Mouse (Mus musculus) thymus, postnatal 36 days (tissue): ENCODE data around the gene Kmt2a.
A peak's percentile ranks its signal among the peaks of the same experiment; 100 is the strongest.
"Not testable (repeated sequence)": the region's sequence is repeated elsewhere in the genome, so short reads cannot be mapped to it uniquely, and the experiment has no call there.

Experiments used
- DNase-seq, 2 experiments: peaks; one replicate each; pipeline ENCODE4 v3.0.0; 2022; ENCODE audit warnings: mixed read lengths in 2 of 2

The Kmt2a gene

DNA sequence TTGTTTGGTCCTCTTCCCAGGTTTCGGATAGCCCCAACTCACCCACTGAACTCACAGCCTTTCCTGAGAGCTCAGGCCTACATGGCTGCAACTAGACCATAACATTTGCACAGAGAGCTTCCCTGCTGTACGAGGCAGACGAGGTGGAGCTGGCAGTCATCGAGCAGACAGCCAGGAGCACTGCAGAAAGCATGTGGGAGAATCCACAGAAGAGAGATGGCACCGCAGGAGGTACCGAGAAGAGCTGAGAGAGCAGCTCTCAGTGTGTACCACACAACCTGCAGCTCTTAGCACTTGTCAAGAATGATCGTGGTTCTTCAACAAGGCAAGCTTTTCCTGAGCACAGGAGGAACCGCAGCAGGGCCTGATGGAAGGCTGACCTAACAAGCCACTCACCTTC lies 66.9 kb downstream of the Kmt2a start:
- no peak for DNase-seq

DNA sequence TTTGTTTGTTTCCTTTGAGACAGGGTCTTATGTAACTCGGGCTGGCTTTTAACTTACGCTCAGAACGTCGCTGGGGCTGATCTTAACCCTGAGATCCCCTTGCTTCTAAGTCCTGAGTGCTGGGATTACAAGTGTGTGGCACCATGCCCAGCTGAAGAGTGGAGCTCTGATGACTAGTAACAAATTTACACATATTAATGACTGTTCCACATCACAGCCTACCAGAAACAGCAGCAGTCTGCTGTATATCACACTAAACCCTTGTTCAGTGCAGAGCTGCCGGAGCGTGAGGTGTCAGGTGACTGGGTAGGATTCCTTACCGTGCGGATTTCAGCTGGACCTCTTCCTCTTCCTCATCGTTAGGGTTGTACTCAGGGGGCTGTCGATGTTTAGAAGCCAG lies 70.8 kb downstream of the Kmt2a start:
- DNase-seq = no peak

DNA sequence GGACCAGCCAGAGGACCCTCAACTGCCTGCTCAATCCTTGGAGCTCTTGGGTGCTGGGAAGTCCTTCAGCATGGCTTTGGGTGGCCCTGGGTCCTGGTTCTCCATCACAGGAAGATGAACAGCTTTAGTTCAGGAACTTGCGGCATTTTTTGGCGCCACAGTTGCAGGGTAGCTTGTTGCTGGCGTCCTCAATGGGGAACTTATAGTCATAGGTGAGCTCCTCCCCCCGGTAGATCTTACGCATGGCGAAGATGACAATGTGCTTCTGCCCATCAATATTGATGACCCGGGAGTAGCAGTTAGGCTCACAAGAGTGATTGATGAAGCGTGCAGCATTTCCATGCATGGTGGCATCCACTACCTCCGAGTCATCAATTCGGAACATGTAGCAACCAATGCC lies 73.3 kb downstream of the Kmt2a start:
- DNase-seq = no peak

DNA sequence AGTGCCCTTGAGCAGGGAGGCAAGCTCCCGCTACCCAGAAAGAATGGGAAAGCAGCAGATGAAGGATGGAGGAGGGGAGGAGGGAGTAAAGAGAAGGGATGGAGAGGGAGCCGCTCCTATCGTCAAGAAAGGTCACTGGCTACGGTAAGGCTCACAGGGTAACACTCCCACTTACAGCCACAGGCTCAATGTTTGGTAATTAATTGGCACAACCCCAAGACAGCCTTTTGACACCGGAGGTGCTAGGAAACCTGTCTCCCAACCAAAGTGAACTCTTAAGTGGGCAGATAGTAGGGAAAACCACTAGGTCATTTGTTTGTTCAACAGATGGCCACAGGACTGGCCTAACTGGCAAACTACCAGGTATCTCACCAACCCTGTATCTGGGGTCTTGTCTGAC lies 74.0 kb downstream of the Kmt2a start:
- DNase-seq = no peak

DNA sequence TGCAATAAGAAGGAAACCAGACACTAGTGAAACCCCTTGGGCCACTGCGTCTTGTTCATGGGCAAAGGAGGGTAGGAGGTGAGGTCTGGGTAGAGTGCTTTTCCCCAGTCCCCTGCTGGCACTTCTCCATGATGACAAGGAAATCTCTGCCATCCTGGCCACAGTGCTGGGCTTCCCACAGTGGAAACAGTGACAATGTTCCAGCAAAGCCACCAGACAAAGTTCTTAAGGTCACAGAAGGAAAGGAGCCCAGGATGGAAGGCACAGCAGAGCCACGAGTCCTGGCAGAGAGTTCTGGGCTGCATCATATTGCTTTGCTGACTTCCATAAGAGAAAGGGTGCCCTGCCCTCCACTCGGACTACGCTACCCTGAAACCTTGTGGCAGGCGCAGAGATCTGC lies 75.6 kb downstream of the Kmt2a start:
- no peak for DNase-seq

DNA sequence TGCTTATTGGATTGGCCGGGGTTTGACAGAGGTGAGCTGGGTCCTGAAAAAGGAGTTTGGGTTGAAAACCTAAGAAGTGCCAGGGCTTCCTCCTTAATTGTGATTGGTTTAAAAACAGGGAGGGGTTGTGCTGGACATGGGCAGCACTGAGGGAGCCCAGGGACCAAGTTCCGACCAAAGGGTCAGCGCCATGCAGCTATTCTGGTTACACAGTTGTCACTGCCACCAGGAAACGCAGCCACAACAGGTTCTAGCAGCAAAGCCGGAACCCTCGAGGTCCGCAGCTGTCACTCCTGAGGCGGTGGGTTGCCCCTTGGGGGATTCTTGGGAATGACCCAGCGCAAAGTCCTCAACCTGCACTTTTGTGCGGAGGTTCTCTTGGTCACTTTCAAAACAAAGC lies 76.4 kb downstream of the Kmt2a start:
- no peak for DNase-seq

DNA sequence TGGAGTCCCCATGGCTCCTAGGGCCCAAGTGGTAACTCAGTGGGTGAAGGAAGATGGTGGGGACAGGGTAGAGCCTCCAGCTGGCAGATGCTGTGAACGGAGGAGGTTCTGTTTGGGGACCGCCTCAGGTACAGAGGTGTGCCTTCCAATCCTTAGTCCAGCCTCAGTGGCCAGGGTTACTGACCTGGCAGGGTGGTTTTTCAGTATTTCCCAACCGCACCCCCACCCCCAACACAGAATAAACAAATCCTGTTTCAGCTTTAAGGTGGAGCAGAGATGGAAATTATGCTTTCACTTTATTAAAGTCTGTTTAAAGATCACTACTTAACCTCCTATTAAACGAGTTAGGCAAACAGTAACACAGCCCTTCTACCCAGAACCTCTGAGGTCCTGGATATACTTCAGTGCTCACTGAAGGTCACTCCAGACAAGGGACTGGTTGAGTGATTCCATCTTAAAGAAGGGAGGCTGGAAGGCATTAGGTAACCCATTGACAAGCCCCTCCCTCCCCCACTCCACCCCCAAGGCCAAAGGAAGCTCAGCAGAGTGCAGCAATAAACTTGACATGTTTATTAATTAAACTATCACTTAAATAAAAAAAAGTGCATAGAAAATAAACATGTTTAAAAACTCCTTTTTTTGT lies 78.2 kb downstream of the Kmt2a start, which contains the start of gene Ttc36:
Ttc36 (minus strand) TSS at position 265 of the 643 bp plus-strand sequence.
- no peak for DNase-seq

DNA sequence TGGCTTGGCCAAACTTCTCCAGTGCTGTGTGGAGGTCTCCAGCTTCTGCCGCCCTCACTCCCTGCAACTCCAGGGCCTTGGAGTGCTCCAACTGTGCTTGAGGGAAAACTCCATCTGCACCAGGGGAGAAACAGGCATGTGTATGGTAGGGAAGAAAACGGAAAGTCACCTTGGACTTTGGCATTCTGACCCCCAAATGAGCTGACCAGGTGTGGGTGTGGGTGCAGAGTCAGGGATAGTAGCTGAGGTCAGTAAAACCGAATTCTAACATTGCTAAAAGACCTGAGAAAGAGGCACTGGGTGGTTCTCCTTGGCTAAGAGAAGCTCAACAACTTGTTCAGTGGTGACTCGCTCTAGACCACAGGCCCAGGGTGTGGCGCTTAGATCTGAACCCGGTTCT lies 79.4 kb downstream of the Kmt2a start:
- no peak for DNase-seq

DNA sequence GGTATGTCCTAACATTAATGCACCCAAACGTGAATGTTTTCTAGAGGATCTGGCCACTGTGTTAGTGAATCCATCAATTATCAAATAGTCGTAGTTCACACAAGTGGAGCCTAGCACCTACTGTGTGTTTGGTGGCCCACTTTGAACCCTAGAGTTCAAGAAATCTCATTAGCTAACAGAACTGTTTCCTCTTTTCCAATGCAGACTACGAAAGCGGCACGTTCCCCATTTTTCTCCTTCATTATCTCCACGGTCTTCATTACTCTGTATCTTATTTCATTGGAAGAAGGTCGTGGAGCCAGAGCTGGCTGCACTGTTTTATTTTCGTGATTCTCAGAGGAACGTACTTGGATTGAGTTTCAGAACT lies 81.2 kb downstream of the Kmt2a start:
- DNase-seq = no peak

DNA sequence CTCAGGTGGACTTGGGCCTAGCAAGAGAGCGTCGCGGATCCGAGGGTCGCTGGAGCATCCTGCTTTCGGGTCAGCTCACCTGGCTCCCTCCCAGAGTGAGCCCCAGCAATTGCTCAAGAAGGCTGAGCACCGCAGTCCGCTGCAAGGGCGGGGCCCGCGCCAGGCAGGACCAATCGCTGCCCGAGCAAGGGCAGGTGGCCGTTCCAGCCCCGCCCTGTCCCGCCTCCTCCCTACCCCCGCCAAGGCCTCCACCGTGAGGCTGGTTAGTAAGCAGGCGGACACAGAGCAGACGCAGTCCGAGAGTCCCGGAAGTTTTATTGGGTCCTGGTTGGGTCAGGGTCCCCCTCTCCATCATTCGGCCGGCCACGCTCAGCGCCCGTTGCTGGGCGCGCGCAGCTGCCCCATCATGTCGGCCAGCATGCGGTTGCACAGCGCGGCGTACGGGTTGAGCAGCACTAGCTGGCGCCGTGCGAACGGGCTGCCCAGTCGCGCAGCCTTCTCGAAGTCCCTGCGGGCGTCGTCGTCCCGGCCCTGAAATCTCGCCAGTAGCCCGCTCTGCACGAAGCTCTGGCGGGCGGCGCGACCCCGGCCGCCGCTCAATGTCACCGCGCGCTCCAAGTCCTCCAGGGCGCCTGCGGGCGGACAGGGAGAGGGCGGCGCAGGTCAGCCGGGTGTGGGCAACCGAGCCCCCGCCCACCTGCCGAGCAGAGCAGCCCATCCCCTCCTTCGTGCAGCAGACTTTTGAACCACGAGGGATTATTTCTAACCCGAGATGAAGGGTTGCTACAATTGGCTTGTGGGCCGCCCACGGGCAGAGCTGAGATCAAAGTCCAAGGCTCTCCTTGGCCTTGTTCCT lies 81.8 kb downstream of the Kmt2a start, which contains the start of gene Tmem25:
Tmem25 (minus strand) TSS at position 206 of the 856 bp plus-strand sequence.
- peak; percentile 66 to 74 for DNase-seq

DNA sequence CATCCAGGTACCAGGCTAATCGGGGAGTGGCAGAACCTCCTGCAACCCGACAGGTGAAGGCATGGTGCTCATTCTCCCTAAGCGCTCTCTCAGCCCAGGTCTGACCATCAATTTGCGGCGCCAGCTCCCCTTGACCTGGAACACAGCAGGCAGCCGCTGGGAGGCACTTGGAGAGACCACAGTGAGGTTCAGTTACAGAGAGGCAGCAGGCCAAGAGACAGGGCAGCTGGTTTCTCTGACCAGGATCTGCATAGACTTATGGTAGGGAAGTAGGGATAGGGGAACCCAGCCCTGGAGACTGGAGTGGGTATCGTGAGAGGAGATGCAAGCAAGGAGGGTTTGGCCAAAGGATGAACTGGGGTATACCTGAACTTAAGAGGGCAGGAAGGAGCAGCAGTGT lies 82.8 kb downstream of the Kmt2a start:
- no peak for DNase-seq

DNA sequence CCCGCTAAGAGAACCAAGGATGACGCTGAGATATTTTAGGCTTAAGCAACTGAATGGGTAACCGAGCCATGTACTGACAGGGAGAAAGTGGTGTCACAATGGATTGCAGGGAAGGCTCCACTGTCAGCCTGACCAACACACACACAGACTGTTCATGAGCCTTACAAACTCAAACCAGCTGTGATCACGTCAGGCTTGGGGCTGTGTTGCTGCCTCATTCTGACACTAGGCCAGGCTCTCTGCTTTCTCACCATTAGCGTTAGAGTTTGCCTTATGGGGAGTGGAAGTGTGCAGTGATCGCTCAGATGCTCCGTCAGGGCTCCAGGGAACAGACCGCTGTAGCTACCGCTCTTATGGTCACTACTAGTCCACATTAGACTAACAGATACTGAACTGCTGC lies 88.3 kb downstream of the Kmt2a start:
- DNase-seq = no peak

DNA sequence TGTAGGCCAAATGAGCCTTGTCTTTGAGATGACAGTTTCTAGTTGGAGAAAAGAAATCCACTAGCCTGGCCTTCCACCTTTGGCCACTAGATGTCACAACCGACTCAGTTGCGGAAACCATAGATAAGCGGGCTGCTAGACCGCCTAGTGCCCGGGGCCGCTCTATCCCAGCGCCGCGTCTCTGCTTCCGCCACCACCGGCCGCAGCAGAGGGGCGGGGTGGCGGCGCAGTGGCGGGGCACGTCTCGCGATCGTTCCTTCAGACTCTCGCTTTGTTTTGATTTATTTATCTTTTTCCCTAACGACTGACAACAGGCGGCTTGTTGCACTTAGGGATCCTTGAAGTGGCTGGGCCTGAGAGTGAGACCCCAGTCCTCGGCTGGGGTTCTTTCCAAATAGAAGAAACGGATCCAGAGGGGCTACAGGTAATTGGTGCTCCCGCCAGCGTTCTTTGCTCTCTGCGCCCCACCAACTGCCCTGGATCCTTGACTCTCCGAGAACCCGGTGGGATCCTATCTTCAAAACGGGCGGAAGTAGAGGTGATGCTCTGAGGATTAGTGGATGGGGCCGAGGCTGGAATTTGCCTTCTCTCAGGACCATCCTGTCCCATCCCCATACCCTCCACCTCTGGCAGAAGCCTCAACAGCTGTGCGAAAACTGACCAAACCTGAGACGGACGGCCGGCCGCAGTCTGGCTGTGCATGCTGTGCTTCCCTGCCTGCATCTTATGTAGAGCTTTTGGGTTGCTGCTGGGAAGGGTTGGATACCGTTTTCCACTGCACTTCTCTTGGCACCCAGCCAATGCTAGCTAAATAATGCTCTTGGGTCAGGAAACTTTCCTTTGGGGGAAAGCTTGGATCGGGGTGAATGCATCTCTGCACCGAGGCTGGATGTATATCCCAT lies 108.1 kb downstream of the Kmt2a start:
- DNase-seq = peak; percentile 90 to 93

DNA sequence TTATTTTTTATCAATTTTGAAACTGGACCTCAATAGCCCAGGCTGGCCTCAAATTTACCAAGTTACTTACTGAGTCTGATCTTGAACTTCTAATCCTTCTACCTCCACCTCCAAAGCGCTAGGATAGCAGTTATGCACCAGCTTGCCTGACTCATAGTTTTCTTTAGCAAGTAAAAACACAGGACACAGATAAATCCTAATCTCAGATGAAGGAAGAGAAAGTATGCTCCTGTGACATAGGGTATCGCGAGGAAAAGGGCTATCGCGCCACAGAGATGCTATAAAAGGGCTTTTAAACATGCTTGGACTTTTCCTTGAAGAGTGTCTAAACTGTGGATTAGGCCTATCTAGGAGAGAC lies 108.7 kb downstream of the Kmt2a start:
- DNase-seq = no peak

DNA sequence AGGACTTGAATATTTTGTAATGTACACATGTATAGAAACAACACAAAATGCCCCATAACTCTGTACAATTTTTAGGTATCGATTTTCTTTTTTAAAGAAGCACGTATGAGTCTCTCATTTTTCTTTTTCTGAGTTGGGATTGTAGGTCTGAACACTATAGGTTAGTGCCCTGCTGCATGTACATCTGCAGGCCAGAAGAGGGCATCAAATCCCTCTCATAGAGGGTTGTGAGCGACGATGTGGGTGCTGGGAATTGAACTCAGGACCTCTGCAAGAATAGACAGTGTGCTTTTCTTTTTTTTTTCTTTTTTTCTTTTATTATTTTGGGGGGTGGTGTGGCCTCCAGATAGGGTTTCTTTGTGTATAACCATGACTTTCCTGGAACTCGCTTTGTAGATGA lies 109.7 kb downstream of the Kmt2a start:
- DNase-seq = no peak

DNA sequence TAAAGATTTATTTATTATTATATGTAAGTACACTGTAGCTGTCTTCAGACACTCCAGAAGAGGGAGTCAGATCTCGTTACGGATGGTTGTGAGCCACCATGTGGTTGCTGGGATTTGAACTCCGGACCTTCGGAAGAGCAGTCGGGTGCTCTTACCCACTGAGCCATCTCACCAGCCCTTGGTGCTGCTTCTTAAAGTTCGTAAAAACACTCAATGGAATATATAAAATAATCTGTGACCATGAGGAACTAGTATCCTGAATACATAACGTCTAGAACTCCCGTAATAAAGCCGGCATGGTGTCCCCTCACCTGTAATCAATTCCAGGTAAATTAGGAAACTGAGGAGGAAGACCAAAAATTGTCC lies 113.1 kb downstream of the Kmt2a start:
- not testable (repeated sequence) for DNase-seq

DNA sequence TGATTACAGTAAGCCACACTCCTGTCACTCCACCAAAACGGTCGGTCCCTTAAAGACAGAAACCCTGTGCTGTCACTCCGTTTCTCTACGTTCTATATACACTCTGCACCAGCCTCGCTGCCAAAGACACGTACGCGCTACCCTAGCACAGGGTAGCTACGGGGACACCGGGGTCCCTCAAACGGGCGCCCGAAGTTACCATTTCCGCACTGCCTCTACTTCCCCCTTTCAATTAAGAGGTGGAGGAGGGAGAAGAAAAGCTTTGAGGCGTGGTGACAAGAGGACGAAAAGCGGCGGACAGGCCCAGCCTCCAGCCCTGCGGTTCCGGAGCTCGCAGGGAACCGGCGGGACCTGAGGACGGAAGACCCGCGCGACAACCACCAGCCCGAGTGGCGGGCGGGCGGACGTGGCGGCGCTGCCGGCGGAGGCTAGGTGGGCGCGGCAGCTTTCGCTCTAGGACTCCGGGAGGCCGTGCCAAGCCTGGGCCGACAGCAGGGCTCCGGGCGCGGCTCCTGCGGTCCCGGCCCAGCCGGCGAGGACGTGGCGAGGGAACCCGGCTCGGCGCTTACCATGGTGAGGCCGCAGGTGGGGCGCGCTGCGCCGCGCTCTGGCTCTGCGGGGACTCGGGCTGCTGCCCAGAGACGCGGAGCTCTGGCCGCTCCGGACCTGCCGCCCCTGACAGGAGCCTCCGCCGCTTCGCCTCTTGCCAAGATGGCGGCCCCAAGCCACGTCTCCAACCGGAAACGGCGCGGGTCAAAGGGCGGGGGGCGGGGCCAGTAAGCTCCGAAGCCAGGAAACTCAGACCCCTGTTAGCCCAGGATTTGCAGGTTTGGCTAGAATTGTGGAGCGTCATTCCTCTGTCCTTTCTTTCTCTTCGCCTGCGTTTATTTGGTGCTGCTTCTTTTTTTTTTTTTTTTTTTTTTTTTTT lies 113.7 kb downstream of the Kmt2a start, which contains the start of the genes Arcn1 and Ift46:
Arcn1 (minus strand) TSS at position 745 of the 928 bp plus-strand sequence.
Ift46 (plus strand) TSS at position 808 of the 928 bp plus-strand sequence.
- peak; percentile 78 to 82 for DNase-seq

DNA sequence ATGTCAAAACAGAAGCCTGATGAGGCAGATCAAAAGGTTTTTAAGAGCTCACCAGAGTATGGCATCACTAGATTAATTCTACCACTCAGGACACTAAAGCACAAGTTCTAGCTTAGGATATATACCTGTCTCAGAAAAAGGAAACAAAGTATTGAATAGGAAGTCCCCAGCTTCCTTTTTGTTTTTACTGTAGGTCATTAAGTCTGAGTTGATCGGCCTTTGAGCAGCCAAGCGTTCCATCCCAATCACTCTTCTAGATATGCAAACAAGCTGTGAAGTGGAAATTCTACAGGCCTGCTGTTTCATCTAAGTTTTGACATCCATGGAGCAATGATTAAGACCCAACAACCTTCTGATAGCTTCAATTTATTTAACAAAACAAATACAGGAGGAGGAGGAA lies 120.2 kb downstream of the Kmt2a start:
- no peak for DNase-seq
